In the genomic region with DNA sequence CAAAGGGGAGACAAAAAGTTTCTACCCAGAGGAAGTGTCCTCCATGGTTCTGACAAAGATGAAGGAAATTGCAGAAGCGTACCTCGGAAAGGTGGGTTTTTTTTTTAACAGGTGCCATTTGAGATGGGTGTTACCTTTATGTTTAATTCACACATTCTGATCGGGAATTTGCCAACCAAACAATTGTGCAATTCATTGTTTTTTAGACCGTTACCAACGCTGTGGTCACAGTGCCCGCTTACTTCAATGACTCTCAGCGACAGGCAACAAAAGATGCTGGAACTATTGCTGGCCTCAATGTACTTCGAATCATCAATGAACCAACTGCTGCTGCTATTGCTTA, we compare ENCODE assay signal across 7 mouse cellular contexts. TPM values are rescaled to one million over a fixed set of nuclear protein-coding genes. Genes with fewer than 3 reads are reported as not detected.
DNase-seq lines count a peak whose midpoint lies in the region; ATAC-seq and TF ChIP-seq lines count a peak whose summit lies in the region.
"Not testable (repeated sequence)": the region's sequence is repeated elsewhere in the genome, so short reads cannot be mapped to it uniquely, and the experiment has no call there.

No protein-coding gene starts in this region.

- H3K4me1 ChIP-seq in MEL (ENCODE audit: control insufficient read depth in 1 of 2, insufficient read depth in 2 of 2, low read length in 2 of 2), result peaks cover 0 to 14% of the 10 kb centered on the region in 2 experiments; a peak in 2 of 4 replicates
- H3K4me1 ChIP-seq in embryonic fibroblast, embryonic 13.5 days (ENCODE audit: control insufficient read depth, insufficient read depth, low read length), result peaks cover 16% of the 10 kb centered on the region; the same call in 1 of the 2 replicates
- H3K4me1 ChIP-seq in heart, embryonic 12.5 days (replicated peaks), result peaks cover 45% of the 10 kb centered on the region
- H3K4me1 ChIP-seq in limb, embryonic 12.5 days (replicated peaks), result peaks cover 46% of the 10 kb centered on the region
- peaks cover 43% of the 10 kb centered on the region for H3K4me1 ChIP-seq in lung, embryonic 15.5 days
- H3K4me1 ChIP-seq in neural tube, embryonic 11.5 days (ENCODE audit: control insufficient read depth, insufficient read depth, low read length), result peaks cover 12% of the 10 kb centered on the region

- peak; percentile 42 for DNase-seq in MEL (ENCODE audit: low read depth, low spot score)
- DNase-seq in induced T-regulatory cell, adult 2 months (ENCODE audit: low read depth), result peak; percentile 45
- DNase-seq in neural tube, embryonic 11.5 days (ENCODE audit: low spot score), result not testable (repeated sequence)

- not testable (repeated sequence) for TF ChIP-seq EP300 in MEL (IDR thresholded peaks at IDR 0.05; ENCODE audit: low read depth in 1 of 2, low read length in 2 of 2)

- peak overlapping the region; percentile 85 for H3K4me2 ChIP-seq in heart, embryonic 12.5 days
- peak overlapping the region; percentile 71 for H3K4me2 ChIP-seq in limb, embryonic 12.5 days
- H3K4me2 ChIP-seq in lung, embryonic 15.5 days, result peak overlapping the region; percentile 64
- H3K4me2 ChIP-seq in neural tube, embryonic 11.5 days (ENCODE audit: low read depth), result peak overlapping the region; percentile 80

- TF ChIP-seq POLR2A in MEL (IDR thresholded peaks at IDR 0.05; ENCODE audit: control insufficient read depth in 1 of 2, insufficient read depth in 1 of 2, low read depth in 1 of 2, low read length in 2 of 2, poor library complexity in 1 of 2); embryonic fibroblast, embryonic 13.5 days (IDR thresholded peaks at IDR 0.05; ENCODE audit: low read depth, low read length): not testable (repeated sequence)

- not testable (repeated sequence) for ATAC-seq in heart, embryonic 12.5 days (ENCODE audit: insufficient number of reproducible peaks, low FRiP score); limb, embryonic 12.5 days (ENCODE audit: insufficient number of reproducible peaks, insufficient read depth, low FRiP score, low TSS enrichment, low read depth); lung, embryonic 15.5 days (ENCODE audit: borderline replicate concordance, extremely low read depth, low FRiP score, low TSS enrichment); neural tube, embryonic 11.5 days (ENCODE audit: insufficient read depth, low FRiP score, low TSS enrichment)

- peak overlapping the region; percentile 100 for H3K9ac ChIP-seq in MEL (ENCODE audit: control insufficient read depth, low read depth, low read length, poor library complexity, severe bottlenecking)
- peak overlapping the region; percentile 100 for H3K9ac ChIP-seq in heart, embryonic 12.5 days
- peak overlapping the region; percentile 99 for H3K9ac ChIP-seq in limb, embryonic 12.5 days (replicated peaks)
- peak overlapping the region; percentile 96 for H3K9ac ChIP-seq in lung, embryonic 15.5 days
- peak overlapping the region; percentile 99 for H3K9ac ChIP-seq in neural tube, embryonic 11.5 days (ENCODE audit: low read length)

- not testable (repeated sequence) for TF ChIP-seq CTCF in MEL (IDR thresholded peaks at IDR 0.05 in 2 of 3, conservative IDR thresholded peaks at IDR 0.05 in 1 of 3; ENCODE audit: control insufficient read depth in 1 of 3, insufficient read depth in 1 of 3, low read depth in 2 of 3, low read length in 3 of 3, poor library complexity in 1 of 3, severe bottlenecking in 1 of 3); embryonic fibroblast, embryonic 13.5 days (IDR thresholded peaks at IDR 0.05; ENCODE audit: borderline replicate concordance, insufficient read depth, low read length)

- H3K9me3 ChIP-seq in MEL (replicated peaks; ENCODE audit: insufficient read depth, low read length); heart, embryonic 12.5 days (replicated peaks); limb, embryonic 12.5 days; lung, embryonic 15.5 days; neural tube, embryonic 11.5 days (ENCODE audit: control insufficient read depth, low read length): not testable (repeated sequence)

- not testable (repeated sequence) for H3K27ac ChIP-seq in MEL (ENCODE audit: control insufficient read depth, low read depth, low read length); embryonic fibroblast, embryonic 13.5 days (ENCODE audit: insufficient read depth, low read length); heart, embryonic 12.5 days (ENCODE audit: poor library complexity, severe bottlenecking); limb, embryonic 12.5 days; lung, embryonic 15.5 days; neural tube, embryonic 11.5 days (ENCODE audit: low read depth, low read length)

- H3K36me3 ChIP-seq in MEL (ENCODE audit: control insufficient read depth in 1 of 2, insufficient read depth in 2 of 2, low read length in 2 of 2), result peaks cover 2 to 19% of the 10 kb centered on the region in 2 experiments; a peak in 3 of 4 replicates
- peaks cover 37% of the 10 kb centered on the region for H3K36me3 ChIP-seq in heart, embryonic 12.5 days
- peaks cover 47% of the 10 kb centered on the region for H3K36me3 ChIP-seq in limb, embryonic 12.5 days
- H3K36me3 ChIP-seq in lung, embryonic 15.5 days, result peaks cover 38% of the 10 kb centered on the region
- H3K36me3 ChIP-seq in neural tube, embryonic 11.5 days (ENCODE audit: control insufficient read depth, insufficient read depth, low read length), result not testable (repeated sequence)

- peaks cover 36% of the 10 kb centered on the region for H3K79me2 ChIP-seq in MEL (ENCODE audit: control insufficient read depth, insufficient read depth, low read length, poor library complexity)

- H3K4me3 ChIP-seq in MEL (ENCODE audit: control insufficient read depth in 1 of 2, insufficient read depth in 1 of 2, low read depth in 2 of 2, low read length in 2 of 2), result peak overlapping the region; percentile 60 to 97
- H3K4me3 ChIP-seq in embryonic fibroblast, embryonic 13.5 days (ENCODE audit: insufficient read depth, low read length), result peak overlapping the region; percentile 93
- peak overlapping the region; percentile 94 for H3K4me3 ChIP-seq in heart, embryonic 12.5 days
- H3K4me3 ChIP-seq in limb, embryonic 12.5 days (replicated peaks), result peak overlapping the region; percentile 98
- peak overlapping the region; percentile 81 for H3K4me3 ChIP-seq in lung, embryonic 15.5 days
- H3K4me3 ChIP-seq in neural tube, embryonic 11.5 days (ENCODE audit: low read depth, low read length), result peak overlapping the region; percentile 91

- TF ChIP-seq RAD21 in MEL (IDR thresholded peaks at IDR 0.05; ENCODE audit: low read depth, low read length), result not testable (repeated sequence)

- WGBS in heart, embryonic 12.5 days, result 5% methylated on average over 8 of the region's 8 CpGs
- 2% methylated on average over 8 of the region's 8 CpGs for WGBS in limb, embryonic 12.5 days
- WGBS in lung, embryonic 15.5 days, result under 1% methylated on average over 8 of the region's 8 CpGs
- 7% methylated on average over 8 of the region's 8 CpGs for WGBS in neural tube, embryonic 11.5 days

- H3K27me3 ChIP-seq in MEL (ENCODE audit: control insufficient read depth in 1 of 2, insufficient read depth in 2 of 2, low read length in 2 of 2); heart, embryonic 12.5 days (replicated peaks); limb, embryonic 12.5 days; lung, embryonic 15.5 days; neural tube, embryonic 11.5 days (ENCODE audit: control insufficient read depth, insufficient read depth, low read length): not testable (repeated sequence)

TF ChIP-seq in MEL, 35 proteins besides CTCF, POLR2A, EP300 and RAD21:
- TF ChIP-seq CHD1 (IDR thresholded peaks at IDR 0.05; ENCODE audit: low read depth, low read length), result peak; percentile 74; the same call in 1 of the 2 replicates
TF ChIP-seq in MEL: peak in this region for 1; not testable (repeated sequence) for 34.

RNA-seq across cellular contexts. Expression of gene Hspa8, which starts 1.7 kb away (rescaled TPM):
- total RNA-seq in MEL (2012; rRNA removed), result 2,632 and 5,439 TPM in 2 replicates
- polyA plus RNA-seq in MEL (2012; ENCODE audit: insufficient read depth in 1 of 2, insufficient read length in 2 of 2, low read depth in 1 of 2, low replicate concordance in 2 of 2, missing spikeins in 1 of 2), result 1,000 to 10,000 TPM in 1 of 2 experiments, 100 to 1,000 TPM in 1; 418 to 3,011 TPM
- 2,507 and 2,625 TPM in 2 replicates for polyA plus RNA-seq in embryonic fibroblast, embryonic 13.5 days (2011; ENCODE audit: insufficient read length, low read depth, missing spikeins)
- polyA plus RNA-seq in heart, embryonic 12.5 days (2016; fragmentation: Nextera tagmentation; extraction: Ambion mirVana), result 2,193 and 2,206 TPM in 2 replicates
- 2,429 and 2,480 TPM in 2 replicates for polyA plus RNA-seq in limb, embryonic 12.5 days (2016; fragmentation: Nextera tagmentation; extraction: Ambion mirVana)
- 2,564 and 2,677 TPM in 2 replicates for polyA plus RNA-seq in lung, embryonic 15.5 days (2015; fragmentation: Nextera tagmentation; extraction: Ambion mirVana)
- 3,508 and 3,707 TPM in 2 replicates for polyA plus RNA-seq in neural tube, embryonic 11.5 days (2014; fragmentation: Nextera tagmentation; extraction: Ambion mirVana)
